Mouse (Mus musculus) neural tube, embryonic 11.5 days (tissue): ENCODE measurements around the gene Gm20661. TPM values are rescaled to one million over a fixed set of nuclear protein-coding genes. Genes with fewer than 3 reads are reported as not detected.

ENCODE experiments used
- ATAC-seq: fragments of 200-750 bp; cut with Nextera tagmentation; 2 replicates; pipeline ENCODE4 v1.8.0; 2017; ENCODE audit warnings: moderate number of reproducible peaks, mild to moderate bottlenecking, moderate TSS enrichment, moderate library complexity; ENCODE audit not compliant: insufficient read depth, low FRiP score, low TSS enrichment
- DNase-seq: peaks from one replicate; pipeline ENCODE4 v3.0.0-alpha.2; 2015; ENCODE audit warnings: low spot score
- H3K27ac ChIP-seq: fragments of 300-500 bp; sonication (generic); 2 replicates; pipeline ENCODE4 v1.5.1; 2014; ENCODE audit warnings: low read depth, mild to moderate bottlenecking, low read length
- H3K27me3 ChIP-seq: fragments of 300-500 bp; sonication (generic); 2 replicates; pipeline ENCODE4 v1.6.1; 2014; ENCODE audit warnings: mild to moderate bottlenecking, low read length, mixed read lengths; ENCODE audit not compliant: control insufficient read depth, insufficient read depth
- H3K36me3 ChIP-seq: fragments of 300-500 bp; sonication (generic); 2 replicates; pipeline ENCODE4 v1.6.1; 2014; ENCODE audit warnings: mild to moderate bottlenecking, low read length, moderate library complexity, mixed read lengths; ENCODE audit not compliant: control insufficient read depth, insufficient read depth
- H3K4me1 ChIP-seq: fragments of 300-500 bp; sonication (generic); 2 replicates; pipeline ENCODE4 v1.6.1; 2014; ENCODE audit warnings: low read length, mixed read lengths; ENCODE audit not compliant: control insufficient read depth, insufficient read depth
- H3K4me2 ChIP-seq: fragments of 300-500 bp; sonication (generic); 2 replicates; pipeline ENCODE4 v1.6.1; 2014; ENCODE audit warnings: low read depth, mild to moderate bottlenecking, moderate library complexity
- H3K4me3 ChIP-seq: fragments of 300-500 bp; sonication (generic); 2 replicates; pipeline ENCODE4 v1.5.1; 2014; ENCODE audit warnings: low read depth, low read length
- H3K9ac ChIP-seq: fragments of 300-500 bp; sonication (generic); 2 replicates; pipeline ENCODE4 v1.6.1; 2014; ENCODE audit warnings: mild to moderate bottlenecking, low read length
- H3K9me3 ChIP-seq: fragments of 300-500 bp; sonication (generic); 2 replicates; pipeline ENCODE4 v1.6.1; 2016; ENCODE audit warnings: low read length; ENCODE audit not compliant: control insufficient read depth
- WGBS: fragments of 180-500 bp; shearing (Covaris S2); extraction: QIAGEN DNeasy Blood & Tissue Kit; methylation state at CpG from one replicate; pipeline ENCODE4 v1.1.7; 2014; 5-methylcytosine and 5-hydroxymethylcytosine counted together
- polyA plus RNA-seq: library from polyadenylated mRNA; unstranded; fragments of >200 nt; fragmentation: Nextera tagmentation; extraction: Ambion mirVana; gene quantifications from 2 replicates; pipeline ENCODE4 v1.2.1, GENCODE M21; 2014

The Gm20661 gene
- polyA plus RNA-seq, result 2.9 and 3.5 TPM in 2 replicates

- peaks cover 13% of the 10 kb centered on the region for H3K4me1 ChIP-seq
- no peaks in the 10 kb centered on the region; the same call in 1 of the 2 replicates for H3K36me3 ChIP-seq
- no peaks in the 10 kb centered on the region for H3K9me3 ChIP-seq
- ATAC-seq, result no peak
- peak; percentile 78 for DNase-seq
- peaks cover 6% of the 10 kb centered on the region for H3K27me3 ChIP-seq
- 39% methylated on average over 14 of the region's 14 CpGs for WGBS
- H3K4me2 ChIP-seq, result peak within 1 kb of the TSS; percentile 79
- peak within 1 kb of the TSS; percentile 66 for H3K4me3 ChIP-seq
- H3K27ac ChIP-seq, result peak within 1 kb of the TSS; percentile 91
- peak within 1 kb of the TSS; percentile 37 for H3K9ac ChIP-seq
Observed at GRCm38 (mm10) chr9:107982681-107983346, at the start of gene Gm20661. TSS of gene Gm20661 (plus strand) at chr9:107983058.

GRCm38 (mm10) chr9:107934146-107934545 lies 48.7 kb upstream of the Gm20661 start:
- H3K9me3 ChIP-seq, result no peaks in the 10 kb centered on the region
- H3K36me3 ChIP-seq, result no peaks in the 10 kb centered on the region
- peaks cover 14% of the 10 kb centered on the region for H3K4me1 ChIP-seq
- H3K4me3 ChIP-seq, result no peak overlapping the region
- DNase-seq (no peak), ATAC-seq (no peak)
- WGBS, result 90% methylated on average over 11 of the region's 11 CpGs
- H3K27me3 ChIP-seq, result no peaks in the 10 kb centered on the region; the same call in 1 of the 2 replicates
- no peak overlapping the region for H3K27ac ChIP-seq
- H3K9ac ChIP-seq, result no peak overlapping the region; the same call in 1 of the 2 replicates
- no peak overlapping the region for H3K4me2 ChIP-seq

GRCm38 (mm10) chr9:107935374-107935773 lies 47.5 kb upstream of the Gm20661 start, which contains the start of gene Camkv:
TSS of gene Camkv (plus strand) at chr9:107935674.
- Histone ChIP-seq H3K9ac (peak within 1 kb of the TSS; percentile 67), H3K27ac (no peak within 1 kb of the TSS)

GRCm38 (mm10) chr9:107935790-107936214 lies 47.1 kb upstream of the Gm20661 start:
- H3K4me2 ChIP-seq, result peak overlapping the region; percentile 96
- peak overlapping the region; percentile 51 for H3K4me3 ChIP-seq
- no peaks in the 10 kb centered on the region; the same call in 1 of the 2 replicates for H3K27me3 ChIP-seq
- DNase-seq (peak; percentile 61), ATAC-seq (peak; percentile 45; the same call in 1 of the 2 replicates)
- no peaks in the 10 kb centered on the region for H3K36me3 ChIP-seq
- H3K27ac ChIP-seq, result no peak overlapping the region
- under 1% methylated on average over 40 of the region's 41 CpGs for WGBS
- no peaks in the 10 kb centered on the region for H3K9me3 ChIP-seq
- H3K9ac ChIP-seq, result peak overlapping the region; percentile 67
- H3K4me1 ChIP-seq, result peaks cover 14% of the 10 kb centered on the region

More at GRCm38 (mm10) chr9:107935374-107935773, 47.5 kb upstream of the Gm20661 start, which contains the start of gene Camkv:
- DNase-seq, result no peak
- Histone ChIP-seq H3K27me3 (no peaks in the 10 kb centered on the region; the same call in 1 of the 2 replicates), H3K36me3 (no peaks in the 10 kb centered on the region), H3K4me2 (peak within 1 kb of the TSS; percentile 96), H3K4me1 (peaks cover 14% of the 10 kb centered on the region), H3K4me3 (peak within 1 kb of the TSS; percentile 51), H3K9me3 (no peaks in the 10 kb centered on the region)
- ATAC-seq, result no peak
- WGBS, result 7% methylated on average over 3 of the region's 3 CpGs

- Histone ChIP-seq H3K4me2 (peak overlapping the region; percentile 96), H3K4me3 (peak overlapping the region; percentile 51), H3K27ac (no peak overlapping the region), H3K4me1 (peaks cover 14% of the 10 kb centered on the region), H3K36me3 (no peaks in the 10 kb centered on the region), H3K9ac (peak overlapping the region; percentile 67), H3K27me3 (no peaks in the 10 kb centered on the region; the same call in 1 of the 2 replicates), H3K9me3 (no peaks in the 10 kb centered on the region)
- 2% methylated on average over 29 of the region's 29 CpGs for WGBS
- DNase-seq (peak; percentile 38), ATAC-seq (peak; percentile 61; the same call in 1 of the 2 replicates)
Observed at GRCm38 (mm10) chr9:107936215-107936822, 46.5 kb upstream of the Gm20661 start.

GRCm38 (mm10) chr9:107936831-107937230 lies 46.0 kb upstream of the Gm20661 start:
- Histone ChIP-seq H3K9ac (peak overlapping the region; percentile 67), H3K9me3 (no peaks in the 10 kb centered on the region), H3K4me3 (peak overlapping the region; percentile 51), H3K36me3 (no peaks in the 10 kb centered on the region), H3K4me2 (peak overlapping the region; percentile 96), H3K4me1 (peaks cover 14% of the 10 kb centered on the region), H3K27me3 (no peaks in the 10 kb centered on the region; the same call in 1 of the 2 replicates), H3K27ac (no peak overlapping the region)
- no peak for ATAC-seq
- no peak for DNase-seq
- 7% methylated on average over 3 of the region's 3 CpGs for WGBS

- peaks cover 5% of the 10 kb centered on the region for H3K4me1 ChIP-seq
- H3K27me3 ChIP-seq, result no peaks in the 10 kb centered on the region
- no peaks in the 10 kb centered on the region for H3K9me3 ChIP-seq
- H3K4me2 ChIP-seq, result no peak overlapping the region
- no peak overlapping the region for H3K9ac ChIP-seq
- H3K27ac ChIP-seq, result no peak overlapping the region
- WGBS, result 94% methylated on average over 31 of the region's 31 CpGs
- H3K4me3 ChIP-seq, result no peak overlapping the region
- ATAC-seq (no peak), DNase-seq (no peak)
- no peaks in the 10 kb centered on the region for H3K36me3 ChIP-seq
Observed at GRCm38 (mm10) chr9:107947241-107948194, 35.3 kb upstream of the Gm20661 start.
